Mouse (Mus musculus) T-helper 17 cell (primary cell): ENCODE data around the gene Actl11.

Experiments used
- in situ Hi-C, 2 experiments: fragments of 300-600 bp; cut with MboI, MseI; formaldehyde crosslinking; loops; 1 replicate in 1 of 2; 2 replicates in 1 of 2; pipeline ENCODE4 v1.15.1; 2025; ENCODE audit warnings: high pct_unique_total_duplicates in 2 of 2

Gene Actl11

GRCm38 (mm10) chr9:107960928-107961327 is 32.7 kb downstream of the Actl11 start:
- in situ Hi-C loops, result loop anchor here (5.0 to 10.0 kb wide), 2 partner anchors 104 to 106 kb away; no protein-coding TSS in a partner anchor

- in situ Hi-C loops, result loop anchor here (5.0 to 10.0 kb wide), 2 partner anchors 103 to 106 kb away; no protein-coding TSS in a partner anchor
Measured at GRCm38 (mm10) chr9:107961351-107961762, 33.1 kb downstream of the Actl11 start.

GRCm38 (mm10) chr9:107961881-107962280 is 33.6 kb downstream of the Actl11 start:
- in situ Hi-C loops, result loop anchor here (5.0 to 10.0 kb wide), 2 partner anchors 103 to 105 kb away; no protein-coding TSS in a partner anchor

- in situ Hi-C loops, result loop anchor here (5.0 to 10.0 kb wide), 2 partner anchors 102 to 104 kb away; no protein-coding TSS in a partner anchor
Measured at GRCm38 (mm10) chr9:107962916-107963315, 34.6 kb downstream of the Actl11 start.

- in situ Hi-C loops, result loop anchor here (5.0 to 10.0 kb wide), 2 partner anchors 101 to 104 kb away; no protein-coding TSS in a partner anchor
Measured at GRCm38 (mm10) chr9:107963700-107964099, 35.4 kb downstream of the Actl11 start.

- in situ Hi-C loops, result loop anchor here (5.0 to 10.0 kb wide), 2 partner anchors 100 to 103 kb away; no protein-coding TSS in a partner anchor
Measured at GRCm38 (mm10) chr9:107964681-107965080, 36.4 kb downstream of the Actl11 start.

- in situ Hi-C loops, result loop anchor here in 1 of 2 experiments (10.0 kb wide), 1 partner anchor 98 kb away; no protein-coding TSS in a partner anchor
Measured at GRCm38 (mm10) chr9:107966676-107967075, 38.4 kb downstream of the Actl11 start.

- in situ Hi-C loops, result loop anchor here in 1 of 2 experiments (10.0 kb wide), 1 partner anchor 97 kb away; no protein-coding TSS in a partner anchor
Measured at GRCm38 (mm10) chr9:107967437-107967836, 39.2 kb downstream of the Actl11 start.

- in situ Hi-C loops, result loop anchor here in 1 of 2 experiments (10.0 kb wide), 1 partner anchor 96 kb away; no protein-coding TSS in a partner anchor
Measured at GRCm38 (mm10) chr9:107968531-107968930, 40.3 kb downstream of the Actl11 start.

GRCm38 (mm10) chr9:107970311-107970710 is 42.0 kb downstream of the Actl11 start:
- in situ Hi-C loops, result loop anchor here in 1 of 2 experiments (10.0 kb wide), 1 partner anchor 1496 kb away; the partner anchor contains the start of genes Parp3 and Rrp9

GRCm38 (mm10) chr9:107971690-107972541 is 43.6 kb downstream of the Actl11 start:
- in situ Hi-C loops, result loop anchor here in 1 of 2 experiments (10.0 kb wide), 1 partner anchor 1497 kb away; the partner anchor contains the start of genes Parp3 and Rrp9

GRCm38 (mm10) chr9:107974491-107975171 is 46.4 kb downstream of the Actl11 start:
- in situ Hi-C loops, result loop anchor here in 1 of 2 experiments (10.0 kb wide), 1 partner anchor 1500 kb away; the partner anchor contains the start of genes Parp3 and Rrp9

- in situ Hi-C loops, result loop anchor here in 1 of 2 experiments (10.0 kb wide), 1 partner anchor 1501 kb away; the partner anchor contains the start of genes Parp3 and Rrp9
Measured at GRCm38 (mm10) chr9:107975399-107976386, 47.4 kb downstream of the Actl11 start, which contains the start of gene Uba7. TSS of gene Uba7 (plus strand) at chr9:107975505.

- in situ Hi-C loops, result loop anchor here in 1 of 2 experiments (10.0 kb wide), 1 partner anchor 1504 kb away; the partner anchor contains the start of genes Parp3 and Rrp9
Measured at GRCm38 (mm10) chr9:107978815-107979214, 50.5 kb downstream of the Actl11 start.
